Mouse (Mus musculus) heart, embryonic 16.5 days (tissue): ENCODE results near the gene Esam. TPM values are rescaled to one million over a fixed set of nuclear protein-coding genes. Genes with fewer than 3 reads are reported as not detected.

Experiments
- ATAC-seq: fragments of 200-750 bp; cut with Nextera tagmentation; replicated peaks from 2 replicates; pipeline ENCODE4 v1.8.0; 2017; ENCODE audit warnings: moderate number of reproducible peaks; ENCODE audit not compliant: insufficient read depth, low FRiP score; ENCODE audit errors: extremely low read depth
- H3K27ac ChIP-seq: fragments of 300-500 bp; sonication (generic); 2 replicates; pipeline ENCODE4 v1.5.1; 2014; ENCODE audit warnings: mild to moderate bottlenecking, low read length, control low read depth, moderate library complexity
- H3K27me3 ChIP-seq: fragments of 300-500 bp; sonication (generic); 2 replicates; pipeline ENCODE4 v1.6.1; 2014; ENCODE audit warnings: low read length, mixed read lengths; ENCODE audit not compliant: control insufficient read depth, insufficient read depth
- H3K36me3 ChIP-seq: fragments of 300-500 bp; sonication (generic); 2 replicates; pipeline ENCODE4 v1.6.1; 2014; ENCODE audit not compliant: control insufficient read depth, insufficient read depth
- H3K4me1 ChIP-seq: fragments of 300-500 bp; sonication (generic); 2 replicates; pipeline ENCODE4 v1.6.1; 2014; ENCODE audit warnings: low read length, mixed read lengths; ENCODE audit not compliant: control insufficient read depth, insufficient read depth
- H3K4me2 ChIP-seq: fragments of 300-500 bp; sonication (generic); 2 replicates; pipeline ENCODE4 v1.6.1; 2014; ENCODE audit warnings: low read depth, mild to moderate bottlenecking, control low read depth, low read length
- H3K4me3 ChIP-seq: fragments of 300-500 bp; sonication (generic); 2 replicates; pipeline ENCODE4 v1.5.1; 2014; ENCODE audit warnings: mild to moderate bottlenecking, control low read depth, low read length
- H3K9ac ChIP-seq: fragments of 300-500 bp; sonication (generic); 2 replicates; pipeline ENCODE4 v1.6.1; 2014; ENCODE audit warnings: low read length, control low read depth
- H3K9me3 ChIP-seq: fragments of 300-500 bp; sonication (generic); replicated peaks from 2 replicates; pipeline ENCODE4 v1.6.1; 2016; ENCODE audit warnings: low read length; ENCODE audit not compliant: control insufficient read depth
- WGBS: fragments of 180-500 bp; shearing (Covaris S2); extraction: QIAGEN DNeasy Blood & Tissue Kit; methylation state at CpG from one replicate; pipeline ENCODE4 v1.1.7; 2014; 5-methylcytosine and 5-hydroxymethylcytosine counted together
- polyA plus RNA-seq: library from polyadenylated mRNA; unstranded; fragments of >200 nt; fragmentation: Nextera tagmentation; extraction: Ambion mirVana; gene quantifications from 2 replicates; pipeline ENCODE4 v1.2.1, GENCODE M21; 2015

Esam gene
- polyA plus RNA-seq, 1 experiment from 2014 or later, result 92.1 TPM

DNA sequence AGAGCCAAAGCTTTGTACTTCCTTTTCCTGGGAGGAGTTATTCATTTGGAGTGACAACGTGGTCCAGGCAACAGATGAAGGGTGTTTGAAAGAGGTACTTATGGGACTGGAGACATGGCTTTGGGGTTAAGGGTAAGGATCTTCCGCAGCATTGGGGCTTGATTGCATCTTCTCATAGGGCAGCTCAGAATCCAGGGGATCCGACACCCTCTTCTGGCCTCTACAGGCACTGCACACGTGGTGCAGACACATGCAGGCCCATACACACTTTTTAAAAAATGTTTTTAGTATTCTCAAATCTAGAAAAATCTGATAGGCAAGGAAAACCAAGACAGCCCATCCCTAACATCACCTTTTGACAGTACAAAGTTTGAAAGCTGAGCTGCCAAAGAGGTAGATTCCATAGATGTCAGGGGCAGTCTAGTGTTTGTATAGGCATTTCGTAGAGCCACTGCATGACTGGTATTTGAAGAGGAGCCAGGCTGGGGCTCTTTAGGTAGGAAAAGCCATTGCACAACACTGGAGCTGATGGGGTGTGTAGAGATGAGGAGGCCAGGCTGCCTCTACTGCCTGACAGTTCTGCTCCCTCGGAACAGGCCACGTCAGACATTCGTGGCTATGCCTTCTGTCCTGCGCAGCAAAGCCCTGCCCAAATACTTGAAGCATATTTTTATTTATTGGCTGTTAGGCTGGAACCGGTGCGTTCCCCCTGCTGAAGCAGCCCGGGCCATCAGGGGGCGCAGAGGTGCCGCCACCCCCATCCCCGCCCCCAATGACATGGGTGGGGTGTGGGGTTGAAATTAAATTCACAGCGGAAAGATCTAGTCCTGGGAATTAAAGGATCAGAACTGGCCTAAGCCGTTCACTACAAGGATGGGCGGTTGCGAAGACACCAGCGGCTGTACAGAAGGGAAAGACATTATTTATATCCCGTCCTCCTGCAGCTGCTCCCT is 1.2 kb upstream of the Esam start:
- H3K9ac ChIP-seq, result peak overlapping the region; percentile 71
- peak overlapping the region; percentile 84 for H3K27ac ChIP-seq
- H3K4me3 ChIP-seq, result peak overlapping the region; percentile 56
- ATAC-seq, result no peak
- no peaks in the 10 kb centered on the region for H3K9me3 ChIP-seq
- peak overlapping the region; percentile 85 for H3K4me2 ChIP-seq
- peaks cover 17% of the 10 kb centered on the region for H3K36me3 ChIP-seq
- H3K27me3 ChIP-seq, result peaks cover 13% of the 10 kb centered on the region
- 32% methylated on average over 21 of the region's 21 CpGs for WGBS
- H3K4me1 ChIP-seq, result peaks cover 25% of the 10 kb centered on the region

DNA sequence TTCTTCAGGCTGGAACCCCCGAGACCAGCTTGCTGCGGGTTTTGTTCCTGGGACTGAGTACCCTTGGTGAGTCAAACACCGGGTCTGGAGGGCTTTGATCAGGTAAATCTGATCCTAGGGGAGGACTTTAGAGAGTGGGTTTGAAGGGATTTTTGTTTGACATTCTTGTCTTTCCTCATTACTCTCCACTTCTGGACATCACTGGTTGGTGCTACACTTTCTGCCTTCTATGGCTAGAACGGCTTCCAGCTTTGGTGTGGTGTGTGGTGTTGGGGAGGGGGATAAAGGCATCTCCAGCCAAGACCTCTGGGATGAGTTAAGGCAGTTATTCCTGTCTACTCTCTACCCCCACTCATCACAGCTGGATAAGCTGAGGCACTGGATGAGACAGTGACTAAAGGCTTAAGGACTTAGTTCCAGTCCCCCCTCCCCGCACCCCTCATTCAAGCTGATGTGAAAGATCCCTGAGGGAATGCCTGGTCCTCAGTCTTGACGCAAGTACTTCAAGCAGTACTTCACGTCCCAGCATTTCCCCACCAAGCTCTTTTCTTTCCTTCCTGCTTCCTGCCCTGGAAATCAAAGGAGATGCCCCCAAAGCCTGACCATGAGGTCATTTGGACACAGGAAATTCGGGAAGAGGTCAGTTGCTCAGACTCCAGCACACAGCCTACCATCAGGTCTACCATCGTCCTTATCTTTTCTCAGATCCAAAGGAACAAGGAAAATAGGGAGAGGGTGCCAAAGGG is 520 bp downstream of the Esam start:
- H3K4me1 ChIP-seq, result peaks cover 25% of the 10 kb centered on the region
- ATAC-seq, result no peak

DNA sequence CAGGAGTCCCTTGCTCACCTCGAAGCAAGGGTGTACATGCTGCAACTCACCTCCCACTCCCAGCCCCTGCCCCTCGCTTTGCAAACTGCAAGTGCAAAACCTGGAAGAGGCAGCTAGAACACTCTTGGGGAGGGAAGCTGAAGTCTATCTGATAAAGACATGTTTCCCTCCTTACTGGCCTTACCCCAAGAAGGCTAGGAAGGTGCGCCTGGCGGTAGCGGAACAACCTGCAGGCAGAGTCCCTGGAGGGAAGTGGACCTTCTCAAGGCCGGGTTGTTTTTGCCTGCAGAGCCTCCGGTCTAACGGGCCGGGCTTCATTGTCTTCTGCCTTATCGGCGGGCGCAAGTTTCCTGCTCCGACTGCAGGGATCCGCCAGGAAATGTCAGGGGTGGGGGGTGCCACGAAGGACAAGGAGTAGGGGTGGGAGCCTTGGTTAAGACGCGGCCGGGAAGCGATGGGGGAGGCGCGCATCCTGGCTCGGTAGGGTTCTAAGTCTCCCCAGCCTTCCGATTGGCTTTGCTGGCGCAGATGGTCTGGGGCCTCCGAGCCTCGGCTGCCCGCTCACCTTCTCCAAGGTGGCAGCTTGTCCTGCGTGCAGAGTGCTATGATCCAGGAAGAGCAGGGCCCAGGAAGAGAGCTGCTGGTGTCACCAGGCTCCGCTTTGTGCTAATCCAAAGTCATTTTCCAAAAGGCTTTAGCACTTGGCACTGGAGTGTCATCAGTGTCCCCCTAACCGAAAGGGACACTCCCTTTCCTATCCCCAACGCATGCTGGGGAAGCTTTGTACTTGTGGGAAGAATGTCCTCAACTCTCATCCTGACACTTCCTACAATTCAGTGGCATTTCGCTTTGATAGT is 2.4 kb downstream of the Esam start:
- peak overlapping the region; percentile 56 for H3K4me3 ChIP-seq
- peak overlapping the region; percentile 85 for H3K4me2 ChIP-seq
- peak overlapping the region; percentile 84 for H3K27ac ChIP-seq
- H3K9ac ChIP-seq, result peak overlapping the region; percentile 71
- H3K27me3 ChIP-seq, result peaks cover 13% of the 10 kb centered on the region
- peaks cover 6% of the 10 kb centered on the region; the same call in 1 of the 2 replicates for H3K36me3 ChIP-seq
- peak; percentile 76 for ATAC-seq
- H3K4me1 ChIP-seq, result peaks cover 23% of the 10 kb centered on the region
- H3K9me3 ChIP-seq, result no peaks in the 10 kb centered on the region
- WGBS, result 2% methylated on average over 32 of the region's 32 CpGs

More for the DNA sequence above, 520 bp downstream of the Esam start:
- Histone ChIP-seq H3K9ac (peak overlapping the region; percentile 71), H3K4me3 (peak overlapping the region; percentile 56), H3K4me2 (peak overlapping the region; percentile 85), H3K27ac (peak overlapping the region; percentile 84), H3K9me3 (no peaks in the 10 kb centered on the region), H3K36me3 (peaks cover 8% of the 10 kb centered on the region), H3K27me3 (peaks cover 13% of the 10 kb centered on the region)
- 41% methylated on average over 9 of the region's 9 CpGs for WGBS

DNA sequence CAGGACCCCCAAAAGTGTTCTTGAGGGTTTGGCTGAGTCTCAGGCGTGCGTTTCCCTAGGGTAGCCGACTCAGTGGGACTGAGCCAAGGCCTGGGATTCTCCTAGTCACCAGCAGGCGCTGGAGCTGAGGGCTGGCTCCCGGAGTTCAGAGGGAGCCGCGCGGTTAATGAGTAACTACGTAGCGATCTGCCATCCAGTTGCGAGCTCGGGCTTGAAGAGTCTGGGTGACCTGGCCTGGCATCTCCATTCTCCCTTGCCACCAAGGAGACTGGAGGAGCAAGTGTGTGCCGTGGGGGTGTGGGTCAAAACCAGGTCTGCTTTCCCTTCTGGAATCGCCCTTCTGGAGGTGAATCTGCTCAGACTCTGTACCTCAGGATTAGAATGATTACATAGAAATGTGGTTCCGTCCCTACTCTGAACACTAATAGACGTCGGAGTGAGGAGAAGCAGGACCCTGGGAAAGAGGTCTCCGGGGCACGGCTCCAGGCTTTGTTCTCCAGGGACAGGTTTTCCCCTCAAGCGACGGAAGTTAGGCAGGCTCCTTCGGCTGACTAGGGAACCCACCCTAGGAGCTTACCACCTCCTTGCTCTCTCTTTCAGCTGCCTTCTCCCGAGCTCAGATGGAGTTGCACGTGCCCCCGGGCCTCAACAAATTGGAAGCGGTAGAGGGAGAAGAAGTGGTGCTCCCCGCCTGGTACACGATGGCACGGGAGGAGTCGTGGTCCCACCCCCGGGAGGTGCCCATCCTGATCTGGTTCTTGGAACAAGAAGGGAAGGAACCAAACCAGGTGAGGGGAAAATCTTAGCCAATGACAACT is 3.2 kb downstream of the Esam start:
- Histone ChIP-seq H3K9ac (peak overlapping the region; percentile 71), H3K4me2 (peak overlapping the region; percentile 85), H3K4me1 (peaks cover 23% of the 10 kb centered on the region), H3K9me3 (no peaks in the 10 kb centered on the region), H3K4me3 (peak overlapping the region; percentile 56), H3K36me3 (peaks cover 8% of the 10 kb centered on the region; the same call in 1 of the 2 replicates), H3K27me3 (peaks cover 13% of the 10 kb centered on the region), H3K27ac (peak overlapping the region; percentile 84)
- WGBS, result 5% methylated on average over 31 of the region's 31 CpGs
- no peak; the same call in 1 of the 2 replicates for ATAC-seq

DNA sequence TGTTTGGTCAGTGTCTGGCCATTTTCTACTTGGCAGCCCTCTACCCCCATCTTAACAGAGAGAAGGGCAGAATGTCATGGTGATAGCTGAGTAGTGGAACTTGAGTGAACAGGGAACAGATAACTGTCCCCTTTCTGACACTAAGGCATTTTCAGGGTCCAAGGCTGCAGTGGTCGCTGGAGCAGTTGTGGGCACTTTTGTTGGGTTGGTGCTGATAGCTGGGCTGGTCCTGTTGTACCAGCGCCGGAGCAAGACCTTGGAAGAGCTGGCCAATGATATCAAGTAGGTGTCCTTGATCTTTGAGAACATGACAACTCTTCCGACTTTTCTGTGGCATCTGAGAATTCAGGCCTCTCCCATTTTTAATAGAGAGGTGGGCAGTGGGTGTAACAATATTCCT is 9.0 kb downstream of the Esam start:
- ATAC-seq, result no peak
- H3K9ac ChIP-seq, result no peak overlapping the region
- no peaks in the 10 kb centered on the region for H3K9me3 ChIP-seq
- 0 out of 2 replicates have a peak, but pooled peaks cover 4% of the 10 kb centered on the region for H3K36me3 ChIP-seq
- 64% methylated on average over 4 of the region's 4 CpGs for WGBS
- no peak overlapping the region for H3K27ac ChIP-seq
- H3K4me1 ChIP-seq, result peaks cover 12% of the 10 kb centered on the region; the same call in 1 of the 2 replicates
- no peak overlapping the region for H3K4me2 ChIP-seq
- H3K4me3 ChIP-seq, result no peak overlapping the region
- H3K27me3 ChIP-seq, result no peaks in the 10 kb centered on the region; the same call in 1 of the 2 replicates

- Histone ChIP-seq H3K9ac (no peak overlapping the region), H3K27ac (0 out of 2 replicates have a peak overlapping the region, but pooled peaks have one; percentile 16), H3K36me3 (0 out of 2 replicates have a peak, but pooled peaks cover 4% of the 10 kb centered on the region), H3K4me2 (no peak overlapping the region), H3K4me1 (peaks cover 12% of the 10 kb centered on the region; the same call in 1 of the 2 replicates), H3K4me3 (no peak overlapping the region), H3K27me3 (no peaks in the 10 kb centered on the region), H3K9me3 (no peaks in the 10 kb centered on the region)
- WGBS, result 59% methylated on average over 5 of the region's 5 CpGs
- ATAC-seq, result peak; percentile 38; the same call in 1 of the 2 replicates
These were observed 9.9 kb downstream of the Esam start for GRCm38 (mm10) chr9:37537658-37538250.

GRCm38 (mm10) chr9:37539170-37540025 is 11.5 kb downstream of the Esam start, which contains the start of gene Vsig2:
Gene Vsig2, plus strand, starts transcription at chr9:37539255.
- Histone ChIP-seq H3K9me3 (no peaks in the 10 kb centered on the region), H3K4me3 (no peak within 1 kb of the TSS), H3K4me2 (no peak within 1 kb of the TSS), H3K9ac (no peak within 1 kb of the TSS), H3K27ac (peak within 1 kb of the TSS; percentile 52; the same call in 1 of the 2 replicates), H3K36me3 (0 out of 2 replicates have a peak, but pooled peaks cover 2% of the 10 kb centered on the region), H3K27me3 (no peaks in the 10 kb centered on the region), H3K4me1 (peaks cover 14% of the 10 kb centered on the region)
- no peak for ATAC-seq
- WGBS, result 56% methylated on average over 23 of the region's 23 CpGs
